Mouse (Mus musculus): ENCODE results near the gene Mfsd10. TPM values are rescaled to one million over a fixed set of nuclear protein-coding genes. Genes with fewer than 3 reads are reported as not detected.
"Not testable (repeated sequence)": the region's sequence is repeated elsewhere in the genome, so short reads cannot be mapped to it uniquely, and the experiment has no call there.

The Mfsd10 gene
- polyA plus RNA-seq, 1 experiment: 8.3 TPM

DNA sequence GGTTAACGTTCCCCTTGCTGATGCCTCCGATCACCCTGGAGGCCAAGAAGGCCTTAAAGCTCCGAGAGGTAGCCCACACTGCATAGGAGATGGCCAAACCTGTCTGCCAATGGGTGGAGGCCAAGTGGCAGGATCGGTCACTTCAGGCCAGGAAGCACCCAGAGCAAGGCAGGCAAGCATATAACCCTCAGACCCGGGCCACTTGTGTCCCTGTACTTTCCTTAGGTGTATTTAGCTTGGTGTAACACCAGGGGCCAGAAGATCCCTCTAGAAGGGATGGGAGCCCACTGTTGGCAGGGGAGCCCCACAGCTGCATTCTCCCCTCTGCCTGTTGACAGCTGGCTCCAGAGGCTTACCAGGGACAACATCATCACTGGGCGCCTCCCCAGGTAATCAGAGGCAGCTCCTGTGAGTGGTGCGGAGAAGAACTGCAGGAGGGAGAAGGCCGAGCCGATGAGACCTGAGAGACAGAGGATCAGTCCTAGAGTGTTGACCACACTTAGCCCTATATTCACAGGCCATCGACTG is 1.3 kb downstream of the Mfsd10 start:
- H3K4me3 ChIP-seq (ENCODE audit: insufficient read depth, low read depth, low read length): no peak overlapping the region
- H3K27ac ChIP-seq (replicated peaks; ENCODE audit: low read depth, low read length): no peak overlapping the region
- no peaks in the 10 kb centered on the region for H3K4me1 ChIP-seq (ENCODE audit: control insufficient read depth, insufficient read depth, insufficient read length, low read length)

DNA sequence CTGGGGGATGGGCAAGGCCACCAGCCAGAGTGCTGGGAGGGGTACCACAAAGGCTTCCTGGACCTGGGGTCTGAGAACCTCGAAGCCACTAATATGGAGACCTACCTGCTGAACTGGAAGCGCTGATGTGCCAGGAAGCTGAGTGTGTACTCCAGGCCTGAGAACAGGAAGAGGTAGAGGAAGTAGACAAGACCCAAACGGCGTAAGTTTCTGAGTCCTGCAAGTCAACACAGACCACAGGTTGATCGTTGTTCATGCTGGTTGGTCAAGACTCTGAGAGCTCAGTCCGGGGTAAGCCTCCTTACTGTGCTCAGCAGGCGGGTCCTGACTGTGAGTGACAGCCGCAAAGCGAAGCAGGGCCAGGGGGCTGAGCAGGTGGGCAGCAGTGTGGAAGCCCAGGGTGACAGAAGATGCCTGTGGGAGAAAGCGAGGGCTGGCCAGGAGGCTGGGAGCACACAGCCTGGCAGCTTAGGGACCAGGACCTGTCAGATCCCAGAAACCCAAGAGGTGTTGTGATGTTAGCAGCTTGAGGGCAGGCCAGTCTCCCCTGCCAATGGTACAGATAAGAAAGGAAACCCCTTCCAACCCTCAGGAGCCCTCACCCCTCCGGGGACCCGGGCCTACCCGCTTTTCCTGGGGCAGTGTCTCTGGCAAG is 2.1 kb downstream of the Mfsd10 start:
- Histone ChIP-seq H3K4me1 (ENCODE audit: control insufficient read depth, insufficient read depth, insufficient read length, low read length) (no peaks in the 10 kb centered on the region), H3K4me3 (ENCODE audit: insufficient read depth, low read depth, low read length) (no peak overlapping the region), H3K27ac (replicated peaks; ENCODE audit: low read depth, low read length) (no peak overlapping the region)

DNA sequence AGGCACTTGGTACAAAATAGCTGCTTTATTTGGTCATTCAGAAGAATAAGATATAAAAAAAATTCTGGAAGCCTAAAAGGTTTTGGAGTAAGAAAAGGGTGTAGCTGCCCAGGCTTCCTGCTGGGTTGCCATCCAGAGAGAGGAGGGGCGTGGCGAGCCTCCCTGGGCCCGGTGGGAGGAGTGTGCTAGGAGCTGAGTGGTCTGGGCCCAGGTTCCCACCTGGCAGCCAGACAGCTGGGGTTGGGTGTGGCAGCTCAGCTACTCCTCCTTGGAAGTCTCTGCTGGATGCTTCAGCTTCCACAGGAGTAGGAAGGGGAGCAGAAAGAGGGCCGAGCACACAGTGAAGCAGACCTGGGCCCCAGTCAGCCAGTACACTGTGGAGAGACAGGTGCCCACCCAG is 3.4 kb downstream of the Mfsd10 start:
- no peak overlapping the region for H3K4me3 ChIP-seq (ENCODE audit: insufficient read depth, low read depth, low read length)
- H3K27ac ChIP-seq (replicated peaks; ENCODE audit: low read depth, low read length): no peak overlapping the region
- H3K4me1 ChIP-seq (ENCODE audit: control insufficient read depth, insufficient read depth, insufficient read length, low read length): no peaks in the 10 kb centered on the region

DNA sequence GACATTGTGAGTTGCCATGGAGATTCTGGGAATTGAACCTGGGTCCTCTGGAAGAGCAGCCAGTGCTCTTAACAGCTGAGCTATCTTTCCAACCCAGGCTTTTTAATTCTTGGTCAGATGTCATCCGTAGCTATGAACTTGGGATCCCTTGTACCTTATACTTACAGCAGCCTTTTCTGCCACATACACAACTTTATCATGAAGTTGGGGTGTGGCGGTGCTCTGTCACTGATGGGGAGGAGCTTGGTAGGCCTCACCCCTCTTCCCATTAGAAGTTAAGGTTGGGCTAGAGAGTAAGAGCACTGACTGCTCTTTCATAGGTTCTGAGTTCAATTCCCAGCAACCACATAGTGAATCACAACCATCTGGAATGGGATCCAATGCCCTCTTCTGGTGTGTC is 4.0 kb downstream of the Mfsd10 start:
- Histone ChIP-seq H3K4me1 (ENCODE audit: control insufficient read depth, insufficient read depth, insufficient read length, low read length) (no peaks in the 10 kb centered on the region), H3K4me3 (ENCODE audit: insufficient read depth, low read depth, low read length) (no peak overlapping the region), H3K27ac (replicated peaks; ENCODE audit: low read depth, low read length) (no peak overlapping the region)

DNA sequence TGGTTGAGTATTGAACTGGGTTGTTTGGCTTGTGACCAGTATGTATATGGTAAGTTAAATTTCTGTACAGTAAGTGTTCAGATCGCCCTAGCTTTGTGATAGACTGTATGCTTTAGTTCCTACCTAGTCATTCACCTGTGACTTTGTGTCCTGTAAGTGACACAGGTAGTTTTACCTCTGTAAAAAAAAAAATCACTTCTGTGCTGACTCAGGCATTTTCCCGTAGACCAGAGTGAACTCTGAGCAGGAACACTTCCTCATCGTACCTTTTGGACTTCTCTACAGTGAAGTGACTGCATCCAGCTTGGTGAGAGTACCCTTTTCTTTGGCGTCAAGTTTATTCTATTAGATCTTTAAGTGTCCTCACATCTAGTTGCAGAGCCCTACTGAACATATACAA is 27.0 kb downstream of the Mfsd10 start:
- Histone ChIP-seq H3K4me1 (ENCODE audit: control insufficient read depth, insufficient read depth, insufficient read length, low read length) (no peaks in the 10 kb centered on the region), H3K4me3 (ENCODE audit: insufficient read depth, low read depth, low read length) (no peak overlapping the region), H3K27ac (replicated peaks; ENCODE audit: low read depth, low read length) (no peak overlapping the region)

DNA sequence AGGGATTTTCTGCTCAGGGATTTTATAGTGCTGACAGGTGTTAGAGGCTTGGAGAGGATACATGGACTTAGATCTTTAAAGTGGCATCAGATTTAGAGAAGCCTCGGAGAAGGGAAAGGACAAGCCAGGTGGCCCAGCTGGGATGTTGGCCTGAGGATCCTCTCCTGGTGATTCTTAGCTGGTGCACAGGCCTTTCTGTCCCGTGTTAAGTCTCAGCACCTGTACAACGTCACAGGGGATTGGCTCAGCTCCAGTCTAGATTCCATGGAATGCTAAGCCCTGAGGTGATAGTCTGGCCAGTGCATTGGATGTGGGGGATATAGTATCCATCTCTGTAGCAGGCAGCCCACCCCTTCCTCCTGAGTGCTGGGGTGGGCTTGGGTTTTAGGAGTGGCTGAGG is 28.8 kb downstream of the Mfsd10 start:
- Histone ChIP-seq H3K27ac (replicated peaks; ENCODE audit: low read depth, low read length) (no peak overlapping the region), H3K4me3 (ENCODE audit: insufficient read depth, low read depth, low read length) (no peak overlapping the region), H3K4me1 (ENCODE audit: control insufficient read depth, insufficient read depth, insufficient read length, low read length) (no peaks in the 10 kb centered on the region)

DNA sequence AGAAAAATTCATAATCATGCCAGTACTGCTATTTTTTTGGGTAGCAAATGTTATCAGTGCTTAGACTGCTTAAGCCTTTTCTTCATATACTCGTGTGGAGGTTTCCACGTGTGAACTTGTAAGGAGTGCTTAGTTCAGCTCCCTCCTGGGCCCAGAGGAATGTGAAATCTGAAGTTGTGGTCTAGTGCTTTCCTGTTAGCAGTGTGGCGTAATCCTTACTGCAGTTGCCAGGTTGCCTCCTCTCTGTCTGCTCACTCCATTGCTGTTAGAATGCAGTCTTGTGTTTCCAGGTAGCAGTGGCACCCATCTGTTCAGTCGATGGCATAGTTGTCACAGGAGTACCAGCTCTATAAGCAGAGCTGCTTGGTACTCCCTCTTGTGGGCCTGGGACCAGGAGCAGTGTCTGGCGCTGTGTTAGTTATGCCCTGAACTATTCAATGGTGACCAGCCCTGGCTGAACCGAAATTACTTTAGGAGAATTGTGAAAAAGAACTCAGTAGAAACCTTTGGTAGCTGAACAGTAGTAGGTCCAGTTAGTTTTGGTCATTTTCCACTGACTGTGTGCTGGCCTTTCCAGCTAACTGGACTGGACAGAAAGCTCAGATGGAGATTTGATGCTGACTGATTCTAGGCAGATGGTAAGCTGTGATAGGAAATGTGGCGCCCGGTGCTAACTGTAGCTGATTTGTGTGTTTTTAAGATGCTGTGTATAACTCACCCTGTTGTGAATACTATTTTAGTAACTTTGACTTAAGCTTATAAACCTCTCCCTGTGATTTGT is 29.7 kb downstream of the Mfsd10 start:
- Histone ChIP-seq H3K4me3 (ENCODE audit: insufficient read depth, low read depth, low read length) (no peak overlapping the region), H3K27ac (replicated peaks; ENCODE audit: low read depth, low read length) (no peak overlapping the region), H3K4me1 (ENCODE audit: control insufficient read depth, insufficient read depth, insufficient read length, low read length) (no peaks in the 10 kb centered on the region)

DNA sequence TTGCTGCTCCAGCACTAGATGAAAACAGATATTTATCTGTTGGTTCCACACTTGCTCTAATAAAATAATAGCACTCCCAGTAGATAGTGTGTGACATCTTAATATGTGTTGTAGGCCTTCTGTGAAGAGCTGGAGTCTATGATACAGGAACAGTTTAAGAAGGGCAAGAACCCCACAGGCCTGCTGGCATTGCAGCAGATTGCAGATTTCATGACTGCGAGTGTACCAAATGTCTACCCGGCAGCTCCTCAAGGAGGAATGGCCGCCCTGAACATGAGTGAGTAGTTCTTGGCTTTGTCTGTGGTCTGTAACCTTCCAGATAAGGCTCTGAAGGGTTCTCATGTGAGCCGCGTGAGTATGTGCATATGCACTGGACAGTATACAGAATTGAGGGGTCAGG is 32.4 kb downstream of the Mfsd10 start:
- Histone ChIP-seq H3K4me3 (ENCODE audit: insufficient read depth, low read depth, low read length) (no peak overlapping the region), H3K27ac (replicated peaks; ENCODE audit: low read depth, low read length) (no peak overlapping the region), H3K4me1 (ENCODE audit: control insufficient read depth, insufficient read depth, insufficient read length, low read length) (no peaks in the 10 kb centered on the region)

DNA sequence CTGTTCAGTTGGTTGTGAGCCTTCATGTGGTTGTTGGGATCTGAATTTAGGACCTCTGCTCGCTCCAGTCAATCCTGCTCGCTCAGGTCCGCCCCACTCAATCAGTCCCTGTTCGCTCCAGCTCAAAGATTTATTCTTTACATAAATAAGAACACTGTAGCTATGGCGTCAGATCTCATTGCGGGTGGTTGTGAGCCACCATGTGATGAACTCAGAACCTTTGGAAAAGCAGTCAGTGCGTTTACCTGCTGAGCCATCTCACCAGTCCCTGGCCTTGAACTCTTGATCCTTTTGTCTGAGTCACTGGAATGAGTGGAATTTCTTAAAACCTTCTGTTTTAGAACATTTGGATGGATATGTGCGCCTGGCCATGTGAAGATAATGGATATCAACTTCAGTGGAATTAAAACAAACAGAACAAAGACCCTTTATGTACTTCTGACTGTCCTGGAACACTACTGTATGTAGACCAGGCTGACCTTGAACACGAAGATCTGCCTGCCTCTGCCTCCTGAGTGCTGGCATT is 43.7 kb downstream of the Mfsd10 start:
- no peak overlapping the region for H3K27ac ChIP-seq (replicated peaks; ENCODE audit: low read depth, low read length)
- H3K4me1 ChIP-seq (ENCODE audit: control insufficient read depth, insufficient read depth, insufficient read length, low read length): peaks cover 13% of the 10 kb centered on the region
- H3K4me3 ChIP-seq (ENCODE audit: insufficient read depth, low read depth, low read length): no peak overlapping the region

DNA sequence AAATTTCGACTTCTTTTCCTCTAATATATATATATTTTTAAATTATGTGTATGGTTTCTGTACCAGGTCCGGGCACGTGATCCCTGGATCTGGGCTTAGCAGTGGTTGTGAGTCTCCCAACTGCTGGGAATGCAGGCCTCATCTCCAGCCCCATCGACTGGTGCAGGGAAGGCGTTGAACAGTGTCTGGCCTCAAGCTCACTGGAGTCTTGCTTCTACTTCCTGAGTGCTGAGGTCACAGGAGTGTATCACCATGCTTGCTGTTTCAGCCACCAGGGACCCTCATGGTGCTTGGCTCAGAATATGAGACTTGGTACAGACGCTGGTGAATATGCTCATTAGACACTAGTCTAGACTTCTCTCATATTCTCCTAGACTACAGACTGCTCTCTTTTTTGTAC is 44.3 kb downstream of the Mfsd10 start:
- Histone ChIP-seq H3K4me3 (ENCODE audit: insufficient read depth, low read depth, low read length) (no peak overlapping the region), H3K27ac (replicated peaks; ENCODE audit: low read depth, low read length) (no peak overlapping the region), H3K4me1 (ENCODE audit: control insufficient read depth, insufficient read depth, insufficient read length, low read length) (peaks cover 13% of the 10 kb centered on the region)

DNA sequence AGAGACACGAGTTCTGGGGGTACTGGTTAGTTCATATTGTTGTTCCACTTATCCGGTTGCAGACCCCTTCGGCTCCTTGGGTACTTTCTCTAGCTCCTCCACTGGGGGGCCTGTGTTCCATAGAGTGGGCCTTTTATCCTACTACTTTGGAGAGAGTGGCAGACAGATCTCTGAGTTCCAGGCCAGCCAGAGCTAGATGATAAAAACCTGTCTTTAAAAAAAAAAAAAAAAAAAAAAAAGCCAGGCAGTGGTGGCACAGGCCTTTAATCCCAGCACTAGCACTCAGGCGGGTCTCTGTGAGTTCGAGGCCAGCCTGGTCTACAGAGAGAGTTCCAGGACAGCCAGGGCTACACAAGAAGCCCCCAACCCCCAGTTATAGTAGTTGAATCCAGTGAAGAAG is 44.8 kb downstream of the Mfsd10 start:
- H3K27ac ChIP-seq (replicated peaks; ENCODE audit: low read depth, low read length); H3K4me3 ChIP-seq (ENCODE audit: insufficient read depth, low read depth, low read length): not testable (repeated sequence)
- H3K4me1 ChIP-seq (ENCODE audit: control insufficient read depth, insufficient read depth, insufficient read length, low read length): peaks cover 13% of the 10 kb centered on the region

DNA sequence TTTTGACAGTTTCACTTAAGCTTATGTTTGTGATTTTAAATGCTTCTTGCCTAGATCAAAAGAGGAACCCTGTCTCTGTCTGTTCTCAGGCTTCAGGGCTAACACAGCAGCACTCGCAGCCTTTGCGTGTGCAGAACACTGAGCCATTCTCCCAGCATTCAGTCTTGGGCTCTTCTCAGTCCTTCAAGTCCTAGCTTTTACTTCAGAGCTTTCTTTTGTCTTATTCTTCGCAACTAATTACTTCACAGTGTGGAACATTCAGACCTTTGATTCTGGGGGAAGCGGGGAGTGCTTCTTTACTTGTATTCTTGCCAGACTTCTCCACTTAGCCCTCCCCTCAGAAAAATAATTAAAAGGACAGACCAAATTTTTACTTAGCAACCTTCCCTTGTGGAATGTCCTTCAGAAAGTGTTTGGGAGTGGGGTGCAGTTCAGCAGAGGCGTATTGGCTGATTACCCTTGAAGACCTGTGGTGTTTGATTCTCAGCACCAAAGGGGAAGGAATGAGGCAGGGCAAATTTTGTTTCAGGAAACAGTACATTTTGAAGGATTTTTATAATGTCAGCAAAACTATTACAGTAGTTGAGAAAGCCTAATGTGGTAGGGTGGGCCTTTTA is 45.5 kb downstream of the Mfsd10 start:
- peaks cover 13% of the 10 kb centered on the region for H3K4me1 ChIP-seq (ENCODE audit: control insufficient read depth, insufficient read depth, insufficient read length, low read length)
- no peak overlapping the region for H3K4me3 ChIP-seq (ENCODE audit: insufficient read depth, low read depth, low read length)
- no peak overlapping the region for H3K27ac ChIP-seq (replicated peaks; ENCODE audit: low read depth, low read length)

DNA sequence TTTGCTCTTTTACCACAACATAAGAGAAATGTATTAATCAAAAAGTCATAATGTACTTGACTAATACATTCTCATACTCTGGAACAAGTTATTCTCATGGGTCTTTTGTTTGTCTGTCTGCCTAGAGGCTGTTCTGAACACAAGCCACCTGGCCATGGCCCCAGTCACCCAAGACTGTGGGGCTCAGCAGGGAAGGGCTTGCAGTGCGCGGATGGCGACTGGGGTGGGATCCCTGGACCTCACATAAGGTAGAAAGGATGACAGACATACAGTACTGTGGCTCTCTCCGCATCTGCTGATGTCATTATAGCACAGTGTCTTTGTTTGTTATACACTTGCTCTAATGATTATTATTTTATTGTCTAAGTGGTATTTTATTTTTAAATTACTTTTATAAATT is 46.3 kb downstream of the Mfsd10 start:
- no peak overlapping the region for H3K4me3 ChIP-seq (ENCODE audit: insufficient read depth, low read depth, low read length)
- H3K4me1 ChIP-seq (ENCODE audit: control insufficient read depth, insufficient read depth, insufficient read length, low read length): peaks cover 15% of the 10 kb centered on the region
- no peak overlapping the region for H3K27ac ChIP-seq (replicated peaks; ENCODE audit: low read depth, low read length)

DNA sequence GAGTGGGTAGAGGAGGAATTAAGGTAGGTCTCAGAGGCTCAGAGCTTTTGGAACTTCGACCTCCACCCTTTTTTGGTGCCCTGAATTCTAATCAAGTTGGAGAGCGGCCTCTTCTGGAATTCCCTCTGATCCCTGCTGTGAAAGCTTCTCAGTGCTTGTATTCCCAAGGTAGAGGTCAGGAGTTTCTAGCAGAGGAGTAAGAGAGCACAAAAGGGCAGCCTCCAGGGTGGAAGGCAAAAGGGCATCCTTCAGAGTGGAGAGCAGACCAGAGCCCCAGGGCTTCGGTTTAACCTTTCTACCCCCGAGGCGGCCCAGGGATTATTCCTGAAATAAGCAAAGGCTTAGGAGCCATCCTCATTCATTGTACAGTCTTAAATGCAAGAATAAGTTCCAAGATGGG is 47.0 kb downstream of the Mfsd10 start:
- peaks cover 15% of the 10 kb centered on the region for H3K4me1 ChIP-seq (ENCODE audit: control insufficient read depth, insufficient read depth, insufficient read length, low read length)
- H3K27ac ChIP-seq (replicated peaks; ENCODE audit: low read depth, low read length): no peak overlapping the region
- no peak overlapping the region for H3K4me3 ChIP-seq (ENCODE audit: insufficient read depth, low read depth, low read length)

DNA sequence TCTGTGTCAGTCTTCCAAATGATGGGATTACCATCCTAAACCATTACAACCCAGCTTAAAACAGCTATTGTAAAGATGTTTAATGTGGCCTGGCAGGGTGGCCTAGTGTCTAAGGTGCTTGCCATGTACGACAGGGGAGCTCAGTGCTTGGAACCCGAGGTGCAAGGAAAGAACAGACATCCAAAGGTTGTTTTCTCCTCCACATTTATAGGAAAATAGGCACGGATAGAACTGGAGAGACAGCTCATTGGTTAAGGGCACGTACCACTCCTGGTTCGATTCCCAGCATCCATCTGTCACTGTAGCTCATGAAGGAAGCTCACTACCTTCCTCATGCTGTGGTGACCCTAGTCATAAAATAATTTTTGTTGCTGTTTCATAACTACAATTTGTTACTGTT is 49.1 kb downstream of the Mfsd10 start:
- H3K4me1 ChIP-seq (ENCODE audit: control insufficient read depth, insufficient read depth, insufficient read length, low read length): peaks cover 18% of the 10 kb centered on the region
- H3K27ac ChIP-seq (replicated peaks; ENCODE audit: low read depth, low read length): no peak overlapping the region
- no peak overlapping the region for H3K4me3 ChIP-seq (ENCODE audit: insufficient read depth, low read depth, low read length)

Data from brown adipose tissue, adult 24 weeks (tissue).